Mouse (Mus musculus) lung, postnatal 0 days (tissue): ENCODE results near the gene Hs6st3. TPM values are rescaled to one million over a fixed set of nuclear protein-coding genes. Genes with fewer than 3 reads are reported as not detected.

ENCODE experiments used
- ATAC-seq: fragments of 200-750 bp; cut with Nextera tagmentation; 2 replicates; pipeline ENCODE4 v1.8.0; 2017; ENCODE audit warnings: moderate library complexity
- DNase-seq: peaks from one replicate; pipeline ENCODE4 v3.0.0-alpha.2; 2016; ENCODE audit warnings: low spot score
- H3K27ac ChIP-seq: fragments of 300-500 bp; sonication (generic); 2 replicates; pipeline ENCODE4 v1.5.1; 2014; ENCODE audit warnings: antibody characterized with exemption, mild to moderate bottlenecking, low read length, mixed read lengths
- H3K27me3 ChIP-seq: fragments of 300-500 bp; sonication (generic); replicated peaks from 2 replicates; pipeline ENCODE4 v1.6.1; 2014; ENCODE audit warnings: low read length, mixed read lengths; ENCODE audit not compliant: insufficient read depth
- H3K36me3 ChIP-seq: fragments of 300-500 bp; sonication (generic); 2 replicates; pipeline ENCODE4 v1.6.1; 2014; ENCODE audit warnings: low read length, mixed read lengths; ENCODE audit not compliant: insufficient read depth
- H3K4me1 ChIP-seq: fragments of 300-500 bp; sonication (generic); 2 replicates; pipeline ENCODE4 v1.6.1; 2014; ENCODE audit warnings: antibody characterized with exemption, low read depth, low read length, mixed read lengths; ENCODE audit not compliant: insufficient read depth
- H3K4me2 ChIP-seq: fragments of 300-500 bp; sonication (generic); replicated peaks from 2 replicates; pipeline ENCODE4 v1.6.1; 2014; ENCODE audit warnings: low read depth, mild to moderate bottlenecking, low read length, moderate library complexity, mixed read lengths
- H3K4me3 ChIP-seq: fragments of 300-500 bp; sonication (generic); 2 replicates; pipeline ENCODE4 v1.5.1; 2014; ENCODE audit warnings: low read depth, low read length
- H3K9ac ChIP-seq: fragments of 300-500 bp; sonication (generic); replicated peaks from 2 replicates; pipeline ENCODE4 v1.6.1; 2014; ENCODE audit warnings: low read depth, mild to moderate bottlenecking
- H3K9me3 ChIP-seq: fragments of 300-500 bp; sonication (generic); 2 replicates; pipeline ENCODE4 v1.6.1; 2016; ENCODE audit warnings: low read length, mixed read lengths
- CTCF ChIP-seq: IDR thresholded peaks from 2 replicates; pipeline ENCODE4 v1.5.1; 2016; ENCODE audit warnings: antibody characterized with exemption, mild to moderate bottlenecking
- EP300 ChIP-seq: IDR thresholded peaks from 2 replicates; pipeline ENCODE4 v1.6.1; 2016; ENCODE audit warnings: antibody characterized with exemption, mild to moderate bottlenecking, control low read depth
- WGBS: fragments of 180-500 bp; shearing (Covaris S2); extraction: QIAGEN DNeasy Blood & Tissue Kit; methylation state at CpG from one replicate; pipeline ENCODE4 v1.1.7; 2014; 5-methylcytosine and 5-hydroxymethylcytosine counted together
- polyA plus RNA-seq: library from polyadenylated mRNA; unstranded; fragments of >200 nt; fragmentation: Nextera tagmentation; extraction: Ambion mirVana; gene quantifications from 2 replicates; pipeline ENCODE4 v1.2.1, GENCODE M21; 2015

Gene Hs6st3
- polyA plus RNA-seq, 1 experiment from 2014 or later, result 0.66 TPM

- Histone ChIP-seq H3K9ac (no peak overlapping the region), H3K36me3 (no peaks in the 10 kb centered on the region), H3K9me3 (no peaks in the 10 kb centered on the region), H3K27ac (no peak overlapping the region), H3K27me3 (no peaks in the 10 kb centered on the region), H3K4me3 (no peak overlapping the region), H3K4me1 (no peaks in the 10 kb centered on the region), H3K4me2 (no peak overlapping the region)
- WGBS, result 55% methylated on average over 2 of the region's 2 CpGs
- no peak for ATAC-seq
- no peak for DNase-seq
- TF ChIP-seq CTCF, result no peak
- no peak for TF ChIP-seq EP300
Measured at GRCm38 (mm10) chr14:119379303-119379702, 241.2 kb downstream of the Hs6st3 start.

DNA sequence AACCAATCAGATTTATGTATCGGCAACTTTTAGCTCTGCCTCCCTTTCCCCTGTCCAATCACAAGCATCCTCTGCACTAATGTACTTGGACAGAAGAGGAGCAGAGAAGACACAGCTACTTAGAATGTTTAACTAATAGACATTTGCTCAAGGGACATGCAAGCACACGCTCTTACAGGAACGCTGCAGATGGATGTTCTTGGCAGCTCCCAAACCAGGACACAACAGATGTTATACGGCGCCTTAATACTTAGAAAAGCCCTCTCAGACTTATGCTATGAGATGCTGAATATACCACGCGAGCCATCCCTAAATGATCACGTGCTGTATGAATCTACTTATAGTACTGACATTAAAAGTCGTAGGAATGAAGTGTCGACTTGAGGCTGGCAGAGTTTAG, 263.5 kb downstream of the Hs6st3 start:
- DNase-seq (no peak), ATAC-seq (no peak)
- TF ChIP-seq CTCF (no peak), EP300 (no peak)
- H3K4me2 ChIP-seq, result no peak overlapping the region
- H3K9me3 ChIP-seq, result no peaks in the 10 kb centered on the region
- H3K36me3 ChIP-seq, result no peaks in the 10 kb centered on the region
- WGBS, result 68% methylated on average over 10 of the region's 10 CpGs
- H3K27me3 ChIP-seq, result no peaks in the 10 kb centered on the region
- no peaks in the 10 kb centered on the region for H3K4me1 ChIP-seq
- no peak overlapping the region for H3K4me3 ChIP-seq
- H3K9ac ChIP-seq, result no peak overlapping the region
- no peak overlapping the region for H3K27ac ChIP-seq

DNA sequence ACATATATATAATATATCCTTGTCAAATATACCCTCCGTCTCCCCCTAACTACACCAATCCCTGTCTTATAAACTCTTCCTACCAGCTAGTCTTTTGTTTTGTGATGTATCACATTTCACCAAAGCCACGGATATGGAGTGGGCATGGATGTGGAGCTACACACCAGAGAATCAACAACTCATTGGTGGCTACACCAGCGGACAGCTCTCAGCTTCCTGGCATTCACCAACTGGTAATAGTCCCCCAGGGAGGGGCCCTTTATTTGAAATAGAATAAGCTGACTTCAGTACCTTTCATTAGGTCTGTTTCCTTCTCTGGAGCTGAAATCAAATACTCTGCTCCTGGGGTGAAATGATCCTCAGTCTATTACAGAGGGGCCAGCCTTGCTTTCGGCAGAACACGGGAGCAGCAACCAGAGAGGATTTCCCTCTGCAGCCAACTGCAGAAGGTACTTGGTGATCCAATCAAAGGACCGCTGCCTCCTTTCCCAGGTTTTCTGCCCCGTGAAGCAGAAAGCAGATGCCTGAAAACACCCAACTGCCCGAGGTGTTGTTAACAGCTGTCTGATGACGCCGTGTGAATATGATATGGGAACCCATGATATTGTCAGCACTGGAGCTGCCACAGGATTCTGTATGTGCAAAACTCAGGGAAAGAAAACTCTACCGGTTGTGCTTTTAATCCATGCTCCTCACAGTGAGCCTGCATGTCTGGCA, 271.4 kb downstream of the Hs6st3 start:
- H3K9ac ChIP-seq, result no peak overlapping the region
- ATAC-seq (no peak), DNase-seq (no peak)
- no peaks in the 10 kb centered on the region for H3K27me3 ChIP-seq
- H3K4me3 ChIP-seq, result no peak overlapping the region
- no peaks in the 10 kb centered on the region for H3K4me1 ChIP-seq
- no peak overlapping the region for H3K27ac ChIP-seq
- no peaks in the 10 kb centered on the region for H3K36me3 ChIP-seq
- no peak overlapping the region for H3K4me2 ChIP-seq
- no peaks in the 10 kb centered on the region for H3K9me3 ChIP-seq
- 70% methylated on average over 11 of the region's 11 CpGs for WGBS
- TF ChIP-seq EP300 (no peak), CTCF (no peak)

GRCm38 (mm10) chr14:119422894-119423293, 284.8 kb downstream of the Hs6st3 start:
- 77% methylated on average over 5 of the region's 5 CpGs for WGBS
- Histone ChIP-seq H3K9me3 (no peaks in the 10 kb centered on the region), H3K4me2 (no peak overlapping the region), H3K4me3 (no peak overlapping the region), H3K4me1 (no peaks in the 10 kb centered on the region), H3K36me3 (no peaks in the 10 kb centered on the region), H3K9ac (no peak overlapping the region), H3K27ac (no peak overlapping the region), H3K27me3 (no peaks in the 10 kb centered on the region)
- DNase-seq (no peak), ATAC-seq (no peak)
- TF ChIP-seq EP300, result no peak

GRCm38 (mm10) chr14:119450471-119450870, 312.3 kb downstream of the Hs6st3 start:
- ATAC-seq, result no peak
- TF ChIP-seq EP300 (no peak), CTCF (no peak)
- no peaks in the 10 kb centered on the region for H3K36me3 ChIP-seq
- no peak overlapping the region for H3K9ac ChIP-seq
- H3K4me3 ChIP-seq, result no peak overlapping the region
- 18% methylated on average over 4 of the region's 4 CpGs for WGBS
- H3K9me3 ChIP-seq, result no peaks in the 10 kb centered on the region
- H3K27me3 ChIP-seq, result no peaks in the 10 kb centered on the region
- H3K4me1 ChIP-seq, result no peaks in the 10 kb centered on the region
- no peak overlapping the region for H3K27ac ChIP-seq
- no peak for DNase-seq
- no peak overlapping the region for H3K4me2 ChIP-seq

- H3K9me3 ChIP-seq, result no peaks in the 10 kb centered on the region
- no peak overlapping the region for H3K27ac ChIP-seq
- no peak overlapping the region for H3K4me3 ChIP-seq
- no peaks in the 10 kb centered on the region for H3K4me1 ChIP-seq
- H3K9ac ChIP-seq, result no peak overlapping the region
- ATAC-seq, result no peak
- no peaks in the 10 kb centered on the region for H3K36me3 ChIP-seq
- H3K4me2 ChIP-seq, result no peak overlapping the region
- DNase-seq, result no peak
- no peaks in the 10 kb centered on the region for H3K27me3 ChIP-seq
- TF ChIP-seq CTCF (no peak), EP300 (no peak)
Measured at GRCm38 (mm10) chr14:119451594-119451993, 313.5 kb downstream of the Hs6st3 start.

DNA sequence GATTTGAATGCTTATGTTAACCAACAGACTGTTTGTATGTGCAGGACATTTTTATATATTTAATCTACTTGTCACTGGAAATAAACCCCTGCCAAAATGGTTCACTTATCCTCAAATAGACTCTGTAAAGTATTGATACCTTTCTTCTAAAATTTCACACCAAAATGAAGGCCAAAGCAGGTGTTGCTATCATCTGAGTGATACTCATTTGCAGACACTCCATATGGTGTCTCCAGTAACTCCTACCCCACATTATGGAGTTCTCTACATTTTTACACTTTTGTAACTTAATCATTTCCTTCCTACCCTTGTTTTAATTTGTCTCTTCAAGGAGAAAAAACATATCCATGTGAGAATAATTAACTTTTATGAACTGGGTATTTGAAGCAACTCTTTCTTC, 314.2 kb downstream of the Hs6st3 start:
- no peaks in the 10 kb centered on the region for H3K4me1 ChIP-seq
- TF ChIP-seq CTCF (no peak), EP300 (no peak)
- H3K27ac ChIP-seq, result no peak overlapping the region
- ATAC-seq (no peak), DNase-seq (no peak)
- no peaks in the 10 kb centered on the region for H3K36me3 ChIP-seq
- no peak overlapping the region for H3K4me2 ChIP-seq
- no peak overlapping the region for H3K4me3 ChIP-seq
- no peaks in the 10 kb centered on the region for H3K9me3 ChIP-seq
- no peak overlapping the region for H3K9ac ChIP-seq
- no peaks in the 10 kb centered on the region for H3K27me3 ChIP-seq
